Mouse (Mus musculus) 3134 (cell line): ENCODE results near the gene Ctps.

Source experiments
- DNase-seq: peaks from one replicate; pipeline ENCODE4 v3.0.0-alpha.2; 2011; ENCODE audit warnings: low spot score; ENCODE audit not compliant: insufficient read length; ENCODE audit errors: extremely low read depth

Gene Ctps

GRCm38 (mm10) chr4:120571691-120572090 lies 1.6 kb upstream of the Ctps start:
- DNase-seq, result no peak

- DNase-seq, result peak; percentile 62
These were observed 991 bp upstream of the Ctps start for GRCm38 (mm10) chr4:120571070-120571464.

- no peak for DNase-seq
These were observed 478 bp upstream of the Ctps start for GRCm38 (mm10) chr4:120570438-120571069.

GRCm38 (mm10) chr4:120569025-120569424 lies 1.1 kb downstream of the Ctps start:
- no peak for DNase-seq

GRCm38 (mm10) chr4:120568005-120568404 lies 2.1 kb downstream of the Ctps start:
- peak; percentile 41 for DNase-seq

GRCm38 (mm10) chr4:120565726-120566125 lies 4.3 kb downstream of the Ctps start:
- no peak for DNase-seq

- DNase-seq, result no peak
These were observed 13.5 kb downstream of the Ctps start for GRCm38 (mm10) chr4:120556592-120556991.

- no peak for DNase-seq
These were observed 25.2 kb downstream of the Ctps start for GRCm38 (mm10) chr4:120544896-120545295.

GRCm38 (mm10) chr4:120538664-120539063 lies 31.4 kb downstream of the Ctps start:
- DNase-seq, result no peak

GRCm38 (mm10) chr4:120531986-120532385 lies 38.1 kb downstream of the Ctps start, which contains the start of gene Slfnl1:
TSS of gene Slfnl1 (plus strand) at chr4:120532231.
- DNase-seq, result no peak

- no peak for DNase-seq
These were observed 41.9 kb downstream of the Ctps start for GRCm38 (mm10) chr4:120528171-120528570.

GRCm38 (mm10) chr4:120523092-120523491 lies 47.0 kb downstream of the Ctps start:
- no peak for DNase-seq

- DNase-seq, result no peak
These were observed 47.7 kb downstream of the Ctps start for GRCm38 (mm10) chr4:120522351-120522750.

GRCm38 (mm10) chr4:120521761-120522160 lies 48.3 kb downstream of the Ctps start:
- DNase-seq, result no peak

- DNase-seq, result peak; percentile 68
These were observed 52.7 kb downstream of the Ctps start for GRCm38 (mm10) chr4:120517335-120517734.

- DNase-seq, result no peak
These were observed 53.2 kb downstream of the Ctps start for GRCm38 (mm10) chr4:120516907-120517306.

GRCm38 (mm10) chr4:120516491-120516890 lies 53.6 kb downstream of the Ctps start:
- no peak for DNase-seq

- no peak for DNase-seq
These were observed 55.7 kb downstream of the Ctps start for GRCm38 (mm10) chr4:120514366-120514765.

- DNase-seq, result no peak
These were observed 58.9 kb downstream of the Ctps start for GRCm38 (mm10) chr4:120511203-120511602.

GRCm38 (mm10) chr4:120506955-120507354 lies 63.1 kb downstream of the Ctps start:
- no peak for DNase-seq
